Mouse (Mus musculus): ENCODE data around the gene Spata2.

Gene Spata2

DNA sequence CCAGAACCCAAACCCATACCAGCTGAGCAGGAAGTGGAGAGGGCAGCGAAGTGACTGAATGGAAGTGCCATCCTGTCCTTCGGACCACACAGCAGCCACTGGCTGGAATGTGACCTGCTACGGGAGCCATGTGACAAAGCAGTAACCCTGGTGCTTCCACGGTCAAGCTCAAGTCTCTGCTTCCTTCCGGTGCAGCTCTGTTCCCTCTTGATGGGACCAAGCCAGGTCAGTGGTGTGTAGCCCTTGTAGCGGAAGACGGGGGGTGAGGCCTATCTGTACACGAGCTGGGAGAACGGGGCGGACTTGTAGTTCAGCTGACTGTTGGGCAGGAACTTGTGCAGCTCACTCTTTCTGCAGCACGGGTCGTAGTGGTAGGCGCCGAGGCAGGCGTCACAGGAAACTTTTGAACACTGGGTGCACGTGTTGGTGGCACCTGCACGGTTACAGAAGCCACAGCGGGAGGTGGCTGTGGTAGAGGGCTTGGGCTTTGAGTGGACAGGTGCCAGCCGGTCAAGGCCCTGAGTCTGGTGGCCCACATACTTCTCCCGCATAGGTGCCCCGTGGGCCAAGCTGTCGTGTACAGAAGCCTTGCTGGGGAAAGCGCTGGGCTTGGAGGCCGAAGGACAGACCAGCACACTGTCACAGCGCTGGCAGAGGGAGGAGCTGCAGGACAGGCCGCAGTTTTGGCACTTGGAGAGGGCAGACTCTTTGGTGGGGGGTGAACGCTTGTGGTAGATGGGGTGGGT lies 9.4 kb downstream of the Spata2 start:
- no peak for DNase-seq (ENCODE audit: inconsistent ontology term)

DNA sequence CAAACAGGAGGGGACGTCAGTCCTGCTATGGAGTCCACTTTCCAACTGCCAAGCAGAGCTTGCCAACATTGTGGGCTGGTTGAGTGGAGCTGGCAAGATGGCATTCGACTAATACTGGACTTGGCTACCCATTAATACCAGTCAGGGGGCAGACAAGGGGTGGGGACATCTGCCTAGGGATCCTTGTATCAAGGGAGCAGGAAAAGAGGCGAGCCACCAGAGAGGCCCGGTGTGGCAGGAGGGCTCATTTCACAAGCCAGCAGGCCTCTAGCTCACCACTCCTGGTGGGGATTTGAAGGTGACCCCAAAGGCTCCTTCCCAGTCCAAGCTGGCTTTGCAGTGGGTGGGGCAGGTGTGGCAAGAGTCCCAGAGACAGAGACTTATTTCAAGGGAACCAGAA lies 10.0 kb downstream of the Spata2 start:
- peak; percentile 35 for DNase-seq (ENCODE audit: inconsistent ontology term)

DNA sequence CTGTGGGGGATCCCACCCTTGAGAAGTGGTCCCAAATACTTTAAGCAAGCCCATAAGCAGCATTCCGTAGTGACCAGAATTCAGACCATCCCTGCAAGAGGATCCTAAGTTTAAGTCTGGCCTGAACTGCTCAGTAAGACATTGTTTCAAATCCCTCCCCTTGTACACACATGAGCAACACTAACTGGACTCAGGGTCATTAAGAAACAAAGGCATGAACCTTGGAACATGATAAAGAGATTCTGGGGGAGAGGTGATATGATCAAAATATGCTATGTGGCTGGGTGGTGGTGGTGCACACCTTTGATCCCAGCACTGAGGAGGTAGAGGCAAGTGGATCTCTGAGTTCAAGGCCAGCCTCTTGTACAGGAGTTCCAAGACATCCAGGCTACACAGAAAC lies 13.2 kb downstream of the Spata2 start:
- DNase-seq (ENCODE audit: inconsistent ontology term), result no peak

- DNase-seq (ENCODE audit: inconsistent ontology term), result no peak
Measured at GRCm38 (mm10) chr2:167478128-167478527, 14.6 kb downstream of the Spata2 start.

DNA sequence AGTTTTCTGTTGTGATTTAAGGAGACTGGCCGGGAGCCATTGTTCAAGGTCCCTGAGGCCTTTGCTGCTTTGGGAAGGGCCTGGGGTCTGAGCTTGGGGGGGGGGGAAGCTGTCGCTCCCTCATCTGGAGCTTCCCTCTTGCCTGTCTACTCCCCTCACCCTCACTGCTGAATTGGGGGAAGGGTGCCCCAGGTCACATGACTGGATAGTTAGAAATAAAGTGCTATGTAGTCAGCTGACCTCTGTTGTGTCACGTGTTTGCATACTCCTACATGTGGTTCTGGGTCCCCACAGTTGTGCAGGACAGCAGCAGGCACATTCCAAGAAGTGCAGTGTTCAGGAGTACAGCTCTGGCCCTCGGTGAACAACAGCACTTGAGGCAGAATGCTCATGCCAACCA lies 15.9 kb downstream of the Spata2 start:
- no peak for DNase-seq (ENCODE audit: inconsistent ontology term)

GRCm38 (mm10) chr2:167476200-167476688 lies 16.4 kb downstream of the Spata2 start:
- peak; percentile 85 for DNase-seq (ENCODE audit: inconsistent ontology term)

DNA sequence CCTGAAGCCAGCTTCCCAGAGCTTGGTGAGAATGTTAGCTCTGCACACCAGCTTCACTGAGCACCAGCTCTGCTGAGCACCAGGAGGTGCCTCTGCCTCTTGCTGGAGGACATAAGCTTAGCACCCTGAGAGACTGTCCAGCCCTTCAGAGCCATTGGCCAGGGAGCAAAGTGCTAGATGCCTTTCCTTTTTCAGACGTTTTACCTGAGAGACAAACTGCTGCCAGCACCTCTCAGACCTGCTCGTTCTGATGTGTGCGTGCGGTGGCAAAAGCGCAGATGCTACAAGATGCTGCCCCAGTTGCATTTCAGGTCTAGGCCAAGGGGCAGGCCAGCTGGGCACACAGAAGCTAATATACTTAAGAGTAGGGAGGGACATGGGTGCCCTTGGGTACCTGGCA lies 17.1 kb downstream of the Spata2 start:
- DNase-seq (ENCODE audit: inconsistent ontology term), result no peak

DNA sequence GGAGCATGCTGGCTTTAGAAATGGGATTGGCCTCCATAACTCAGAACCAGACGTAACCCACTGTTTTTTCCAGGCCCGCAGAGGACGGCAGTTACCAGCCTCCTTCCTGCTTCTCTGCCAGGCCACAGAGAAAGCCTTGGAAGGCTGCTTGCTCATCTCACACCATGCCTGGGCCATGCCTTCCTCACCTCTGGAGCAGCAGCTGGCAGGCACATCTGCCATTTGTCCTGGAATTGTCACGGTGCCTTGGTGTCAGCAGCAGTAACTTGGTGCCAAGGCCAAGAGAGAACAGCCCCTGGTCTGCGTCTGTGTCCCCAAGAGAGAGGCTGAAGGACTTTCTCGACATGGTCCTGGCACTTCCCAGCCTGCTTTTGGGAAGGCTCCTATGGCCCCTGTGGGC lies 18.5 kb downstream of the Spata2 start:
- no peak for DNase-seq (ENCODE audit: inconsistent ontology term)

DNA sequence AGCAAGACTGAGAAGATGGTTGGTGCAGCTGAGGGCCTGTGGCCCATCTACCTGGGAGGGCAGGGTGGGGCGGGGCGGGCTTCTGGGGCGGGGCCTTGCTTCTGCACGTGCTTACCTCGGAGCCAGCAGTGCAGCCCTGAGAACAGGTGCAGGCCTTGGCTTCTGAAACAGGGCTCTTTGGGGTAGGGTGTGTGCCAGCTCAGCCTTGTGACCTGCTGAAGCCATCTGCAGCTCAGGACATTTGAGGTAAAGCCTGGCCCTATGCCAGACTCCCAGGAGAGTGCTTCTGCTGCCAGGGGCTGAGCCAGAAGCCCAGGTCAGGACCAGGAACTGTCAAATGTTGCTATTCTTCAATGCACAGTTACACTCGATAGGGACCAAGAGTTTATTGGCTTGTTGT lies 21.1 kb downstream of the Spata2 start:
- DNase-seq (ENCODE audit: inconsistent ontology term), result no peak

- no peak for DNase-seq (ENCODE audit: inconsistent ontology term)
Measured at GRCm38 (mm10) chr2:167470611-167471010, 22.1 kb downstream of the Spata2 start.

DNA sequence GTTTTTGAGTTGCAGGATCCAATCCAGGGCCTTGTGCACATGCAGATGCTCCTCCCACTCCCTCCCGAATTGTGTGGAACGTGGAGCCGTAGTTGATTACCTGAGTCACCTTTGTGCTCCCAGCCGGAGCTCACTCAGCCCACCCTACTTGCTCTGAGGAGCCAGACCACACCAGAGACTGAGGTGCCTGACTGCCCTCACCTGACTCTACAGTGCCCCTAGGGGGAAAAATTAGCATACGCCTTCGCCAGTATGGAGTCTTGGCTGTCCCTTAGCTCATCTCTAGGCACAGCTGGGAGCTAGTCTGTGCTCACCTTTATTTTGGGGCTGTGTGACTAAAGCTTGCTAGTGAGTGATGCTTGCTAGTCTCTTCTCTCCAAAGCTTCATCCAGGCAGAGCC lies 24.2 kb downstream of the Spata2 start:
- no peak for DNase-seq (ENCODE audit: inconsistent ontology term)

DNA sequence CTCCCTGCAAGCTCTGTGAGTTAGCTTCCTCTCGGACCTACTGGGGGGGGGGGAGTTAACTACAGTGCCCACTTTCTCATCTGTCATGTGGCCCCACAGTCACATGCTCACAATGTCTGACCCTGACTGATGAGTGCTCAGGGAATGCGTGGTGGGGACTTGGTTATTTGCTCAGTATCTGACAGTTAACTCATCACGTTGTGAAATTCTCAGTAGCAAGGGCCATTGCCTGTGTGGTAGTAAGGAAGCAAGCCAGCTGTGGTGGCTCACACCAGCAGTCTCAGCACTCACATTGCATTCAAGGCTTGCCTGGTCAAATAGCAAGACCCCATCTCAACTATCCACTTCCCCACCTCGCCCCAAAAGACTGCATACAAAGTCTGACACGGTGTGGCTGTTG lies 25.5 kb downstream of the Spata2 start:
- DNase-seq (ENCODE audit: inconsistent ontology term), result no peak

DNA sequence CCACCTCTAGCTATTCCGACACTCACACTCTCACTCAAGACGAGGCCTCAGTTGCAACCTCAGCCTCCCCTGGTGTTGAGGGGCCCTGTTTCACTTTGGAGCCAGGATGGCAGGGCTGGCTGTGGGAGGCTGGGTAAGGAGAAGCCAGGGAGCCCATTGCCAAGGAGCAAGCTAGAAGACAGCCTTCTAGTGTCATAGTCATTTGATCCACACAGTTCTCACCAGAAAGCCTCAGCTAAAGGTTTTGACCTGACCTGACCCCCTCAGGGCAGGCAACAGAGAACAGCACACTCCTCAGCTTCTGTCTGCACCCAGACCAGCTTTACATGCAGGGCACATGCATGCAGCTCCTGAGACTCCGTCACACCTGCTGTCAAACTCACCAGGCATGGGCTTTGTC lies 26.7 kb downstream of the Spata2 start:
- DNase-seq (ENCODE audit: inconsistent ontology term), result no peak

DNA sequence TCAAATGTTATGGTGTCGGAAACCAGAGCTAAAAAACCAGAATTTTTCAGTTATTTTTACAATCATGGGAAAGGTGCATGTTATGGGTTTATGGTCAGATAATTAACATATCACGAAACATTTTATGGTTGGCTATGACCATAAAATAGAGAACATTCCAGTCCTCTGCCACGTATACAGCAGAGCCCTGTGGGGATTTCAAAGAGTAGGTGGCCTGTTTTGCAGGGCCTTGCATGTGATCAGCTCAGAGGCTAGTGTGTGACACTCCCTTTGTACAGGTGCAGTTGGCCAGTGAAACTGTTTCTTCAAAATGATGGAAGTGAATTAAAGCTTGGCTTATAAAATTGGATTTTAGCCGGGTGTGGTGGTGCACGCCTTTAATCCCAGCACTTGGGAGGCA lies 28.9 kb downstream of the Spata2 start:
- no peak for DNase-seq (ENCODE audit: inconsistent ontology term)

DNA sequence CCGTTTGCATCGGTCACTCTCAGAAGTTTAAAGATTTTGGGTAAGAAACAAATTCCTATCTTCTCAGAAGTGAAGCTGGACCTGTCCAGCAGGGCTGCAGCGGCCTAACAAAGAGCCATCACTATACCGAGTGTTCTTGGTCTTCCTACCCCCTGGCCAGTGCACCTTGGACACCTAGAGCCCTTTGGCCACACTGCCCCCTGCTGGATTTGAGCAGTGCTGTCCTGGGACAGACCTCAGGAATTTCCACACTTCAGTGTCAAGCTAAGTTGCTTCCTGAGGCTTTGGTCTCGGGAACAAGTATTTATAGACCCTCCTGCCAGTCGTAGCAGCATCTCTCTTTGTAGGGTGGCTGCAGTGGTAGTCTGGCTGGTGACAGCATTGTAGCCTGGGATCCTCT lies 29.7 kb downstream of the Spata2 start:
- peak; percentile 23 for DNase-seq (ENCODE audit: inconsistent ontology term)

DNA sequence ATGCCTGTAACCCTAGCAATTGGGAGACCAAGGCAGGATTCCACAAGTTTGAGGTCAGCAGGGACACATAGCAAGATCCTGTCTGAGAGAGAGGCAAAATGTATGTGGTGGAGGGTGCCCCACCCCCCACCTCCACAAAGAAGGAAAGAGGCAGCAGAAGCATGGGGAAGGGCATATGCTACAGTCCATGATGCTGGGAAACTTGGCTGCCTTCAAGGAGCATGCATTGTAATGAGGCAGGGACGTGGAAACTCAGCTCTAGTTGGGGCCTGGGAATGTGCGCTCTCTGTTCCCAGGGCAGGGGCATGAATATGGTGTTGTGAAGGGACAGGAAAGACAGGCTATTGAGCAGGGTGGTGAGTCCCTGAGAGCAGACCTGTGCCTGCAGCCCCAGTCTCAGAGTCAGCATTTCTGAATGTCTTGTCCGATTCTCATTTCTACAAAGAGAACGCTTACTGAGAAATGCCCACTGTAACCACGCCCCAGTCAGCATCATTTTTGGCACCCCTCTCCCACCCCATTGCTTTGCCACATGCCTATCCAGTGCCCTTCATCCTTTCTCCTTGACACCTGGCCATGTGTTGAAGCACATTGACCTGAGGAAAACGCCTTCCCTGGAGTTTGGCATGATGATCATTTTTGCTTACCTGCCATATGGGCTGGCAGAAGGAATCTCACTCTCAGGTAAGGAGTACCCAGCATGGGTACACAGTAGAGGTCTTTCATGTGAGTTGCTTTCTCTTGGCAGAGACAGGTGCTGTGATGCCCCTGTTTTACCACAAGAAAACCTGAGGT lies 33.4 kb downstream of the Spata2 start:
- no peak for DNase-seq (ENCODE audit: inconsistent ontology term)

DNA sequence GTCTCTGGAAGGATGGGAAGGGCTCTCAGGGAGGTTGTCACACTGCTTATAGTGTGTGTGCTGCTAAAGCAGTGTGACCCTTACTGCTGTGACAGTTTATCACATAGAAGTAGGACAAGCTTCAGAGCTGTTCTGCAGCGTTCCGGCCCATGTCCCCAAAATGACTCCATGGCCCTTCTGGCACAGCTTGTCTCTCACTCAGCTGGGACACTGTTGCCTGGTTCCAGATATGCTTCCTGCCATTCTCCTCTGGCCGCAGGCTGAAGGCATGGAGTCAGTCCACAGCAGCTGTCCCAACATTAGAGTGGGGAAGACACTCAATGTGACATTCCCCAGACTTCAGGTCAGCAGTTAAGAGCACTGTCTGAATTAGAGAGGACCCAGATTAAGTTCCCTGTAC lies 34.1 kb downstream of the Spata2 start:
- no peak for DNase-seq (ENCODE audit: inconsistent ontology term)

GRCm38 (mm10) chr2:167457213-167457612 lies 35.5 kb downstream of the Spata2 start:
- DNase-seq (ENCODE audit: inconsistent ontology term), result no peak

DNA sequence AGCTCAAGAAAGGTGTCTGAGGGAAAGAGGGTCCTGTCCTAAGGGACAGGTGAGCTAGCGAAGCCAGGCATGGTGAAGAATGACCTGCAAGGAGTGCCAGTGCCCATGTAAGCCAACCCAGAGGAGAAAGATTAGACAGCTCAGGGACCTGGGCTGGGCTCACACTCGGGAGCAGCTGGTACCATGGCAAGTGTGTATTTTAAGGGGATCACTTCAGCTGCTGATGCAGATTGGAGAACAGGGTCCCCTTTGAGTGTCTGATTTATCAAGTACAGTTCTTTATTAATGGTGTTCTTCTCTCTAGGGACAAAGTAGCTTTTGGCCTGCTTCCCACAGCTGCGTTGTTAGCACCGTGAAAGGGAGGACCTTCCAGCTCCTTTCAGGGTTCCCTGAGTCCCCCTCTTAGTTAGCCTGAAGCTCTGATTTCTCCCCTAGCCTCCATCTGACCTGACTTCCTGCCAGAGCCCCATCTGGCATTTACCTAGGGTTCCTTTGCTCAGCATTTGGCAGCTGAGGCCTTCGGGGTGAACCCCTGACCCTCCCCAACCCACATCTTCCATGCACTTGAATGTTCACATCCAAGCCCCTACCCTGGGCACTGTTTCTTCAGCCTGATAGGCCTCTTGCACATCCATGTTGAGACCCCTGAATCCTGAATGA lies 36.2 kb downstream of the Spata2 start:
- no peak for DNase-seq (ENCODE audit: inconsistent ontology term)

DNA sequence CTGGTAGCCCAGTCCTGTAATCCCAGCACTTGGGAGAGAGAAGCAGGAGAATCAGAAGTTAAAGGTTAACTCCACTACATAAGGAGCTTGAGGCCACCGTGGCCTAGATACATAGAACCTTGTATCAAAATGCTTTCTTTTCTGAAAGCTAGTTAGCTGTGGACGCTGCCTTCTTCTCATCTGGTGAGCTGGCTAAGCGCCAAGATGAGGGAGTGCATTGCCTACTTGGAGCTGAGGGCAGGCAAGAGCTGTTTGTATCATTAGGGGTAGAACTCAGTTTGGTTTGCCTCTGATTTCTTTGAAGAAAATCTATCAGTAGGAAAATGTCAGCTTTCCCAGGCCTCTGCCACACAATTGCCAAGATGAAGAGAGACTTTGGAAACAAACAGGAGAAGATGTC lies 38.9 kb downstream of the Spata2 start:
- no peak for DNase-seq (ENCODE audit: inconsistent ontology term)

DNA sequence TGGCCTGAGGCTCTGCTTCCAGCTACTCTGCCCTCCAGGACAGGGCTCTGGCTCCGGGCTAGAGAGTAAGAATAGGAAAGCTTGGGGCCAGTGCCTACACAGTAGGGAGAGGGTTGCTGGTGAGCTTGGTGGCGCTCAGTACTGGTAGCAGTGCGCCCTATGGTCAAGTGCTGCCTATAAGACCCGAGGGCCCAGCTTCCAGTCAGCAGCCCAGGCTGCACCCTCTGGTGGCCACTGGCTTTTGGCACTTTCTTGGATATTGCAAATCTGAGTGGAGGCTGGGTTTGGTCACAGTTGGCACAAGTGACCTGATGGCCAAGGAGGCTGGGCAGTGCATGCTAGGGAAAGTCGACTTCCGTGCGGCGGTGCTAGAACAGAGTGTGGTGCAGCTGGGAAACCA lies 42.0 kb downstream of the Spata2 start:
- no peak for DNase-seq (ENCODE audit: inconsistent ontology term)
